Mouse (Mus musculus) c-Kit-positive CD71-positive TER-119-positive erythroid progenitor cells, embryonic 14.5 days (primary cell): ENCODE results near the gene Stxbp5.
"Not testable (repeated sequence)": the region's sequence is repeated elsewhere in the genome, so short reads cannot be mapped to it uniquely, and the experiment has no call there.

Experiments
- DNase-seq: peaks from one replicate; pipeline ENCODE4 v3.0.0-alpha.2; 2013; ENCODE audit warnings: low spot score

Stxbp5 gene

DNA sequence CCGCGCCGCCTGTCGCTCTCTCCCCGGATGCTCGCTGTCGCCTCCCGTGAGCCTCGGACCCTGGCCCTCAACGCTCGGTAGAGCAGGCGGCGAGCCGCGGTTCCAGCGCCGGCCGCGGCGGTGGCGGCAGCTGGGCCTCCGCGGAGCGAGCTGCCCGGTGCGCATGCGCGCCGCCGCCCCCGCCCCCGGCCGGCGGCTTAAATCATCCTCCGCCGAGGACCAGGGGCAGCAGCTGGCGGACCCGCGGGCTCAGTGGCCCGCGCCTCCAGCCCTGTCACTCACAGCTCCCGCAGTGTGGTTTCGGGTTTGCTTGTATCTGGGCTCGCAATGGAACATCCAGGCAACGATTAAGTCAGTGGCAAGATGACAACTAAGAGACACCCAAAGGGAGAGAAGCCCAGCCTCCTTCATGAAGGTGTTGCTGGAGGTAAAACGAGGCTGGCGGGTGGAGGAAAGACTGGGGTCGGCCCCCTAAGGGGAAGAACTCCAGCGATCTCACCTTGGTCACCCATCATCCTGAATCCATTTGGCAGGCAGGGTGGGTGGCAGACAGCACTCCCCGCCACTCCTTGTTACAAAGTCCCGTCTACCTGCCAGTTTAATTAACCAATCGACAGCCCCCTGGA, at the start of gene Stxbp5:
Gene Stxbp5, minus strand, starts transcription at position 9 of the 626 bp plus-strand sequence.
- DNase-seq: peak; percentile 63

- no peak for DNase-seq
Observed at GRCm38 (mm10) chr10:9912395-9912794, 11.5 kb upstream of the Stxbp5 start.

- DNase-seq: no peak
Observed at GRCm38 (mm10) chr10:9907919-9908502, 7.1 kb upstream of the Stxbp5 start.

DNA sequence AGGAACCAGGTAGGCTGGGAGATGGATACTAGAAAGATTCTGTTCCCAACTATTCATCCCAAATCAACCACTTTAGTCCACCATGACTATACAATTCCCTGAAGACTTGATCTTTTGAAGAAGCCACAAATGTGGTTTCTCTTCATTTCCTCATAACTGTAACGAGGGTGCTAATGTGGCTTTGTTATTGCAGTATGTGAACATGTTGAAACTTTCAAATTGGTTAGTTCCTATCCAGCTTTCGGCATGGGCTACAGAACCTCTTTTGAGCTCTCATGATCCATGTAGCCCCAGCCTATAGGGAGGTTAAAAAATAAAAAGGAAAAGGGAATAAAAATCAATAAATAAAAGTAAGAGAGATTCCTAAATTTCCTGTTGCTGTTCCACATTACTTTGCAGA, 6.6 kb upstream of the Stxbp5 start:
- DNase-seq: no peak

DNA sequence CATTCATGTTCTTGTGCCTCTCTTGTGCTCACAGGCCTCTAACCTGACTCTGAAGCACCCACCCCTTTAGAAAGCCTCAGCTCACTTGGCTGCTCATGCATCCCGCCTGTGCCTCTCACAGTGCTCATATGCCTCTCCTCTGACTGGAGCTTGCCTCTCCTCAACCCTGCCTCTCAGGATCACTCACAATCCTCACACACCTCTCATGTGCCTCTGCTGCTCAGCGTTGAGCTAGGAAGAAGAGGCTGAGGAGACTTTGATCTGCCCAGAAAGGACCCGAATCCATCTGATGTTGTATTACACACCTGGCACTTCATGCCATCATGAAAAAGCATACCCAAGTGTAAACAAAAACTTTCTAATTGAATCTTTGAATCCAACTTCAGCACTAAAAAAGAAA, 5.3 kb upstream of the Stxbp5 start:
- DNase-seq: no peak

- DNase-seq: peak; percentile 87
Observed at GRCm38 (mm10) chr10:9901697-9902239, 889 bp upstream of the Stxbp5 start.

GRCm38 (mm10) chr10:9900315-9901070, 386 bp downstream of the Stxbp5 start:
- peak; percentile 40 for DNase-seq

GRCm38 (mm10) chr10:9899816-9900215, 1.1 kb downstream of the Stxbp5 start:
- DNase-seq: peak; percentile 40

GRCm38 (mm10) chr10:9899086-9899485, 1.8 kb downstream of the Stxbp5 start:
- DNase-seq: no peak

- no peak for DNase-seq
Observed at GRCm38 (mm10) chr10:9897852-9898251, 3.0 kb downstream of the Stxbp5 start.

DNA sequence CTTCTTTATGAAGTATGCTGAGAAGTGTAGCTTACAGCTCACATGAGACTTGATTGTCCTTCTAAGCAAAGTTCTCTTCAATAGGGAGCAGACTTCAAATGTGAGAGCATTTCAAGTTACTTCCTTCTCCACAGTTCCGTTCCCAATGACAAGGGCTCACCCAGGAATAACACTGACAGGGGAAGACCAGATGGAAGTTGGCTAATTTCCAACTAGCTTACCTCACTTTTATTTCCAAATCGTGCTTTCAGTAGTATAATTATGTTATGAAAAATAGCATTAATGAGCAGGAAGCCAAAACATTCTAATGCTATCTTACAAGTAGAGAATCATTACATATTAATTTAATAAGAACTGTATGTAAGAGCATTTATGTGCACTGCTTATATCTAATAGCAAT, 7.3 kb downstream of the Stxbp5 start:
- DNase-seq: no peak

DNA sequence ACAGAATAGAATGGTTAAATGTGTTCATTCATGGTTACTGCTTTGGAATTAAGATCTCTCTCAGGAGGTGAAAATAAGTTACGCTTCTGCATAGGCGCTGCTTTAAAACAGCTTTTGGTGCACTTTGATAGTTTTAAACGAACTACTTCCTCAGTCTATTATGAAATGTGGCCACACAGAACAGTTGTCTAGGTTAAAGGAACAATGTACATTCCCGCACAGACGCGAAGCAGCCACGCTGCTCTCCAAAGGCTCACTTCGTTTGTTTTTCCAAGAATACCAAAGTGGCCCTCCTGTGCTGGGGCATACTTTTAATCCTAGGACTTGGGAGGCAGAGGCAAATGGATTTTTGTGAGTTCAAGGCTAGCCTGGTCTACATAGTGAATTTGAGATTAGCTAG, 11.2 kb downstream of the Stxbp5 start:
- no peak for DNase-seq

DNA sequence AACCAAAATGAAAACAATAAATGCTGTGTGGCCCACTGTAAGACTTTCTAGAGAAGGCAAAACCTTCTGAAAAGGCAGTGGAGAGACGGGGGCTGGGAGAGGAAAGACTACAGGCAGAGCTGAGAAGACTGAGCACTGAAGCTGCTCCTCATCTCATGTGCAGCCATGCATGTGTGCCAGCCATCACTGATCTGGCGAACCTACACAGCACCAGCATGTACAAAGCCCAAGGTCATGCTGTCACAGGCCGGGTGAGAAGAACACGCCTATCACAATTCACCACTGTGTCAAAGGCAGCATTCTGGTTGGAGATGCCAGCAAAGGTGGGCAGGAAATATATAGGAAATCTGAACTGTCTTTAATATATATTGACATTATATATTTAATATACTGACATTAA, 12.2 kb downstream of the Stxbp5 start:
- no peak for DNase-seq

DNA sequence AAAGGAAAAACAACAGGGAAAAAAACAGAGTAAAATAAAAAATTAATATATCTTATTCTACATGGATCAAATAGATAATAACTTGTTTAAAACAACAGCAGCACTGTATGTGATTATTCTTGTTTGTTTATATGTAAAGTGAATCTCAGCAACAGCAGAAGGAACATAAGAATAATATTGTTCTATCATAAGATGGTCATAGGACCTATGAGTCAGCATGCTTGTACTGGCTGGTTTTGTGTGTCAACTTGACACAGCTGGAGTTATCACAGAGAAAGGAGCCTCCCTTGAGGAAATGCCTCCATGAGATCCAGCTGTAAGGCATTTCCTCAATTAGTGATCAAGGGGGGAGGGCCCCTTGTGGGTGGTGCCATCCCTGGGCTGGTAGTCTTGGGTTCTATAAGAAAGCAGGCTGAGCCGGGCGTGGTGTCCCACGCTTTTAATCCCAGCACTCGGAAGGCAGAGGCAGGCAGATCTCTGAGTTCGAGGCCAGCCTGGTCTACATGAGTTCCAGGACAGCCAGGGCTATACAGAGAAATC, 19.0 kb downstream of the Stxbp5 start:
- not testable (repeated sequence) for DNase-seq

GRCm38 (mm10) chr10:9880070-9880728, 20.7 kb downstream of the Stxbp5 start:
- no peak for DNase-seq

DNA sequence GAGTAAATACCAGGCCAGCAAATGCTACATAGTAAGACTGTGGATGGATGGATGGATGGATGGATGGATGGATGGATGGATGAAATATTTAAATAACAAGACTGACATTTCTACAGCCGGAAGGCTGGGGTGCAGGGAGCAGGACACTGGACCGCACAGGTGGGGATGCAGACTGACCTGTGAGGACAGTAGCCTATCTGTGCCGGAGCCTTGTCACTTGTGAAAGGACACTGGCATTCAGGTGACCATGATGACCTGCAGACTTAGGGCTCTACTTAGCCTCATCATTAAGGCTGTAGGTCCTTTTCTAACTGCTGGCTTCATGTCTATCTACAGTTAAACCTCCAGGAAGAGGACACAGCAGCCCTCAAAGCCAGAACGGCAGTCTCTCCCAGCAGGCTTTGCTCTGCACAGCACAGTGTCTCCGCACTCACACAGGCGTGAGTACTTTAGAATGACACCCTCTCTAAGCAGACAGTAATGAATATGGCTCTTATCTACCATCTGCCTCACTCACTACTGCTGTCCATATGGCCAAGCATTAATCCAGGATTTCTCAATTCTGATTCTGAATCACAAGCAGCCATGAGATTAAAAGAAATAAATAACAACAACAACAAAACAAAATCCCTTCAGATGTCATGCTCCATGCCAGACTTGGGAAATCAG, 21.9 kb downstream of the Stxbp5 start:
- DNase-seq: no peak

DNA sequence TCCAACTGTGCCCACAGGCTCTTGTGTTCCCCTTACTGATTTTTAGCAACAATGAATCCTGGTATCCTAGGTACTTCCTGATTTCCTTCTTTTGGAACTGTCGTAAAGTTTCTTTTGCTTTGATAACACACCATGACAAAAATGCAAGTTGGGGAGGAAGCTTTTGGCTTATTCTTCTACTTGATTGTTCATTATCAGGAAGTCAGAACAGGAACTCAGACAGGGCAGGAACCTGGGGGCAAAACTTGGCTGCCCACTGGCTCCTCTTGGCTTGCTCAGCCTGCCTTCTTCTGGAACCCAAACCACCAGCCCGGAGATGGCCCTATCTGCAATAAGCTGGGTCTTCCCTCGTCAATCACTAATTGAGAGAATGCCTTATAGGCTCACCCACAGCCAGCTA, 25.0 kb downstream of the Stxbp5 start:
- DNase-seq: no peak

- DNase-seq: no peak
Observed at GRCm38 (mm10) chr10:9872143-9872542, 28.7 kb downstream of the Stxbp5 start.

- DNase-seq: no peak
Observed at GRCm38 (mm10) chr10:9866793-9867579, 33.9 kb downstream of the Stxbp5 start.

- DNase-seq: no peak
Observed at GRCm38 (mm10) chr10:9860022-9860421, 40.9 kb downstream of the Stxbp5 start.

- DNase-seq: no peak
Observed at GRCm38 (mm10) chr10:9859476-9859875, 41.4 kb downstream of the Stxbp5 start.
